Mouse (Mus musculus): ENCODE results near the gene Slc25a44. TPM values are rescaled to one million over a fixed set of nuclear protein-coding genes. Genes with fewer than 3 reads are reported as not detected.

The Slc25a44 gene
- polyA plus RNA-seq, 1 experiment = 13.5 TPM

GRCm38 (mm10) chr3:88446471-88447123 lies 21.7 kb upstream of the Slc25a44 start:
- no peak overlapping the region for H3K27ac ChIP-seq (ENCODE audit: insufficient read depth, low read length)
- no peak overlapping the region for H3K4me3 ChIP-seq (ENCODE audit: low read depth, low read length)
- H3K4me1 ChIP-seq (ENCODE audit: control insufficient read depth, insufficient read depth, low read length) = peaks cover 3% of the 10 kb centered on the region
- no peaks in the 10 kb centered on the region for H3K36me3 ChIP-seq (ENCODE audit: control insufficient read depth, insufficient read depth, low read length, poor library complexity, severe bottlenecking)
- H3K9me3 ChIP-seq (replicated peaks; ENCODE audit: control insufficient read depth, insufficient read depth, low read length, poor library complexity, severe bottlenecking) = no peaks in the 10 kb centered on the region
- no peaks in the 10 kb centered on the region for H3K27me3 ChIP-seq (ENCODE audit: control insufficient read depth, insufficient read depth, low read length, poor library complexity, severe bottlenecking)
- no peak overlapping the region for H3K9ac ChIP-seq (ENCODE audit: low read depth, poor library complexity, severe bottlenecking)
- TF ChIP-seq CTCF (IDR thresholded peaks at IDR 0.05; ENCODE audit: low read depth, low read length) (no peak), POLR2A (IDR thresholded peaks at IDR 0.05; ENCODE audit: insufficient read depth, low read length) (no peak), EP300 (IDR thresholded peaks at IDR 0.05; ENCODE audit: insufficient read depth, low read depth, low read length) (no peak)

GRCm38 (mm10) chr3:88442888-88443287 lies 17.9 kb upstream of the Slc25a44 start:
- Histone ChIP-seq H3K36me3 (ENCODE audit: control insufficient read depth, insufficient read depth, low read length, poor library complexity, severe bottlenecking) (no peaks in the 10 kb centered on the region), H3K27ac (ENCODE audit: insufficient read depth, low read length) (no peak overlapping the region), H3K9me3 (replicated peaks; ENCODE audit: control insufficient read depth, insufficient read depth, low read length, poor library complexity, severe bottlenecking) (no peaks in the 10 kb centered on the region), H3K4me3 (ENCODE audit: low read depth, low read length) (no peak overlapping the region), H3K9ac (ENCODE audit: low read depth, poor library complexity, severe bottlenecking) (no peak overlapping the region), H3K27me3 (ENCODE audit: control insufficient read depth, insufficient read depth, low read length, poor library complexity, severe bottlenecking) (no peaks in the 10 kb centered on the region), H3K4me1 (ENCODE audit: control insufficient read depth, insufficient read depth, low read length) (peaks cover 7% of the 10 kb centered on the region)
- TF ChIP-seq EP300 (IDR thresholded peaks at IDR 0.05; ENCODE audit: insufficient read depth, low read depth, low read length) (no peak), POLR2A (IDR thresholded peaks at IDR 0.05; ENCODE audit: insufficient read depth, low read length) (no peak), CTCF (IDR thresholded peaks at IDR 0.05; ENCODE audit: low read depth, low read length) (no peak)

- Histone ChIP-seq H3K4me1 (ENCODE audit: control insufficient read depth, insufficient read depth, low read length) (peaks cover 8% of the 10 kb centered on the region), H3K27me3 (ENCODE audit: control insufficient read depth, insufficient read depth, low read length, poor library complexity, severe bottlenecking) (no peaks in the 10 kb centered on the region), H3K36me3 (ENCODE audit: control insufficient read depth, insufficient read depth, low read length, poor library complexity, severe bottlenecking) (no peaks in the 10 kb centered on the region), H3K27ac (ENCODE audit: insufficient read depth, low read length) (no peak overlapping the region), H3K9me3 (replicated peaks; ENCODE audit: control insufficient read depth, insufficient read depth, low read length, poor library complexity, severe bottlenecking) (no peaks in the 10 kb centered on the region), H3K4me3 (ENCODE audit: low read depth, low read length) (no peak overlapping the region), H3K9ac (ENCODE audit: low read depth, poor library complexity, severe bottlenecking) (no peak overlapping the region)
- TF ChIP-seq CTCF (IDR thresholded peaks at IDR 0.05; ENCODE audit: low read depth, low read length) (no peak), POLR2A (IDR thresholded peaks at IDR 0.05; ENCODE audit: insufficient read depth, low read length) (no peak), EP300 (IDR thresholded peaks at IDR 0.05; ENCODE audit: insufficient read depth, low read depth, low read length) (no peak)
These were observed 17.5 kb upstream of the Slc25a44 start for GRCm38 (mm10) chr3:88442488-88442887.

- H3K27ac ChIP-seq (ENCODE audit: insufficient read depth, low read length) = peak overlapping the region; percentile 76
- H3K36me3 ChIP-seq (ENCODE audit: control insufficient read depth, insufficient read depth, low read length, poor library complexity, severe bottlenecking) = no peaks in the 10 kb centered on the region
- H3K9ac ChIP-seq (ENCODE audit: low read depth, poor library complexity, severe bottlenecking) = peak overlapping the region; percentile 12; the same call in 1 of the 2 replicates
- H3K4me1 ChIP-seq (ENCODE audit: control insufficient read depth, insufficient read depth, low read length) = peaks cover 9% of the 10 kb centered on the region
- H3K4me3 ChIP-seq (ENCODE audit: low read depth, low read length) = peak overlapping the region; percentile 33
- no peaks in the 10 kb centered on the region for H3K27me3 ChIP-seq (ENCODE audit: control insufficient read depth, insufficient read depth, low read length, poor library complexity, severe bottlenecking)
- no peaks in the 10 kb centered on the region for H3K9me3 ChIP-seq (replicated peaks; ENCODE audit: control insufficient read depth, insufficient read depth, low read length, poor library complexity, severe bottlenecking)
- TF ChIP-seq CTCF (IDR thresholded peaks at IDR 0.05; ENCODE audit: low read depth, low read length) (peak; percentile 30), EP300 (IDR thresholded peaks at IDR 0.05; ENCODE audit: insufficient read depth, low read depth, low read length) (no peak)
These were observed 15.8 kb upstream of the Slc25a44 start for GRCm38 (mm10) chr3:88440500-88441381.

- Histone ChIP-seq H3K9me3 (replicated peaks; ENCODE audit: control insufficient read depth, insufficient read depth, low read length, poor library complexity, severe bottlenecking) (no peaks in the 10 kb centered on the region), H3K36me3 (ENCODE audit: control insufficient read depth, insufficient read depth, low read length, poor library complexity, severe bottlenecking) (no peaks in the 10 kb centered on the region), H3K27ac (ENCODE audit: insufficient read depth, low read length) (peak overlapping the region; percentile 2), H3K9ac (ENCODE audit: low read depth, poor library complexity, severe bottlenecking) (no peak overlapping the region), H3K4me3 (ENCODE audit: low read depth, low read length) (no peak overlapping the region), H3K4me1 (ENCODE audit: control insufficient read depth, insufficient read depth, low read length) (peaks cover 9% of the 10 kb centered on the region), H3K27me3 (ENCODE audit: control insufficient read depth, insufficient read depth, low read length, poor library complexity, severe bottlenecking) (no peaks in the 10 kb centered on the region)
- no peak for TF ChIP-seq EP300 (IDR thresholded peaks at IDR 0.05; ENCODE audit: insufficient read depth, low read depth, low read length)
- no peak for TF ChIP-seq CTCF (IDR thresholded peaks at IDR 0.05; ENCODE audit: low read depth, low read length)
- TF ChIP-seq POLR2A (IDR thresholded peaks at IDR 0.05; ENCODE audit: insufficient read depth, low read length) = no peak
These were observed 14.6 kb upstream of the Slc25a44 start for GRCm38 (mm10) chr3:88439582-88439981.

GRCm38 (mm10) chr3:88437454-88437853 lies 12.5 kb upstream of the Slc25a44 start:
- H3K9me3 ChIP-seq (replicated peaks; ENCODE audit: control insufficient read depth, insufficient read depth, low read length, poor library complexity, severe bottlenecking) = no peaks in the 10 kb centered on the region
- H3K9ac ChIP-seq (ENCODE audit: low read depth, poor library complexity, severe bottlenecking) = no peak overlapping the region
- H3K36me3 ChIP-seq (ENCODE audit: control insufficient read depth, insufficient read depth, low read length, poor library complexity, severe bottlenecking) = no peaks in the 10 kb centered on the region
- H3K27me3 ChIP-seq (ENCODE audit: control insufficient read depth, insufficient read depth, low read length, poor library complexity, severe bottlenecking) = no peaks in the 10 kb centered on the region
- no peak for TF ChIP-seq EP300 (IDR thresholded peaks at IDR 0.05; ENCODE audit: insufficient read depth, low read depth, low read length)
- no peak for TF ChIP-seq CTCF (IDR thresholded peaks at IDR 0.05; ENCODE audit: low read depth, low read length)
- no peak for TF ChIP-seq POLR2A (IDR thresholded peaks at IDR 0.05; ENCODE audit: insufficient read depth, low read length)
- H3K4me3 ChIP-seq (ENCODE audit: low read depth, low read length) = no peak overlapping the region
- H3K4me1 ChIP-seq (ENCODE audit: control insufficient read depth, insufficient read depth, low read length) = peaks cover 6% of the 10 kb centered on the region
- H3K27ac ChIP-seq (ENCODE audit: insufficient read depth, low read length) = no peak overlapping the region

Data from ES-Bruce4 (cell line).